ENCODE assay signal across 7 mouse cellular contexts in genomic region chr7:100120791-100121261, GRCm38 (mm10). TPM values are rescaled to one million over a fixed set of nuclear protein-coding genes. Genes with fewer than 3 reads are reported as not detected.
DNase-seq lines count a peak whose midpoint lies in the region; ATAC-seq and TF ChIP-seq lines count a peak whose summit lies in the region.

No protein-coding gene starts in this region.

- peak overlapping the region; percentile 86 for H3K9ac ChIP-seq in forebrain, embryonic 15.5 days (replicated peaks)
- H3K9ac ChIP-seq in stomach, postnatal 0 days (ENCODE audit: low read length) = peak overlapping the region; percentile 82

- TF ChIP-seq POLR2A in bone marrow macrophage, adult 2 months (IDR thresholded peaks at IDR 0.05; ENCODE audit: borderline replicate concordance, low read depth, low read length) = no peak

- peaks cover 27% of the 10 kb centered on the region for H3K36me3 ChIP-seq in forebrain, embryonic 15.5 days
- peaks cover 41% of the 10 kb centered on the region for H3K36me3 ChIP-seq in midbrain, embryonic 10.5 days
- H3K36me3 ChIP-seq in stomach, postnatal 0 days (ENCODE audit: control insufficient read depth, insufficient read depth, low read length) = peaks cover 10% of the 10 kb centered on the region

- H3K4me3 ChIP-seq in bone marrow macrophage, adult 2 months (ENCODE audit: insufficient read depth, low read length) = peak overlapping the region; percentile 65
- H3K4me3 ChIP-seq in forebrain, embryonic 15.5 days = peak overlapping the region; percentile 89
- H3K4me3 ChIP-seq in midbrain, embryonic 10.5 days = peak overlapping the region; percentile 94
- H3K4me3 ChIP-seq in stomach, postnatal 0 days (ENCODE audit: low read depth, low read length) = peak overlapping the region; percentile 93

- WGBS in forebrain, embryonic 15.5 days = 0% methylated on average over 25 of the region's 25 CpGs
- WGBS in midbrain, embryonic 10.5 days = 0% methylated on average over 25 of the region's 25 CpGs
- WGBS in stomach, postnatal 0 days = under 1% methylated on average over 25 of the region's 25 CpGs

- DNase-seq in right cerebral cortex, adult 18-20 months = peak; percentile 40
- DNase-seq in right cerebral cortex, postnatal 25 days = no peak
- peak; percentile 78 for DNase-seq in kidney, postnatal 10 days
- DNase-seq in midbrain, embryonic 10.5 days (ENCODE audit: low spot score) = no peak
- DNase-seq in stomach, postnatal 0 days (ENCODE audit: low spot score) = peak; percentile 72

- H3K27ac ChIP-seq in bone marrow macrophage, adult 2 months (ENCODE audit: insufficient read depth, low read depth, low read length) = peak overlapping the region; percentile 91
- H3K27ac ChIP-seq in forebrain, embryonic 15.5 days (replicated peaks) = peak overlapping the region; percentile 77
- H3K27ac ChIP-seq in midbrain, embryonic 10.5 days (replicated peaks) = peak overlapping the region; percentile 97
- H3K27ac ChIP-seq in stomach, postnatal 0 days (replicated peaks) = peak overlapping the region; percentile 92

- no peak for TF ChIP-seq CTCF in bone marrow macrophage, adult 2 months (IDR thresholded peaks at IDR 0.05; ENCODE audit: low read depth, low read length)
- TF ChIP-seq CTCF in stomach, postnatal 0 days (IDR thresholded peaks at IDR 0.05; ENCODE audit: low read depth) = no peak

- H3K4me2 ChIP-seq in forebrain, embryonic 15.5 days (replicated peaks) = peak overlapping the region; percentile 70
- peak overlapping the region; percentile 90 for H3K4me2 ChIP-seq in stomach, postnatal 0 days (replicated peaks; ENCODE audit: low read depth)

- peaks cover 3% of the 10 kb centered on the region for H3K4me1 ChIP-seq in bone marrow macrophage, adult 2 months (ENCODE audit: control insufficient read depth, insufficient read depth, low read length)
- peaks cover 17% of the 10 kb centered on the region for H3K4me1 ChIP-seq in forebrain, embryonic 15.5 days
- H3K4me1 ChIP-seq in midbrain, embryonic 10.5 days = peaks cover 33% of the 10 kb centered on the region
- 0 out of 2 replicates have a peak, but pooled peaks cover 3% of the 10 kb centered on the region for H3K4me1 ChIP-seq in stomach, postnatal 0 days (replicated peaks; ENCODE audit: control insufficient read depth, insufficient read depth)

- H3K27me3 ChIP-seq in forebrain, embryonic 15.5 days = no peaks in the 10 kb centered on the region
- H3K27me3 ChIP-seq in midbrain, embryonic 10.5 days (ENCODE audit: low read depth, poor library complexity, severe bottlenecking) = no peaks in the 10 kb centered on the region
- H3K27me3 ChIP-seq in stomach, postnatal 0 days (ENCODE audit: control insufficient read depth, insufficient read depth, low read length) = no peaks in the 10 kb centered on the region

- TF ChIP-seq EP300 in stomach, postnatal 0 days (optimal IDR thresholded peaks at IDR 0.05) = no peak

- peak; percentile 57 for ATAC-seq in forebrain, embryonic 15.5 days (replicated peaks)
- ATAC-seq in stomach, postnatal 0 days (ENCODE audit: low FRiP score, low TSS enrichment) = peak; percentile 20

- no peaks in the 10 kb centered on the region for H3K9me3 ChIP-seq in forebrain, embryonic 15.5 days
- no peaks in the 10 kb centered on the region for H3K9me3 ChIP-seq in midbrain, embryonic 10.5 days (replicated peaks)
- no peaks in the 10 kb centered on the region for H3K9me3 ChIP-seq in stomach, postnatal 0 days (ENCODE audit: control insufficient read depth, low read length)

RNA-seq across cellular contexts. Expression of gene Pold3, which starts 0.5 kb away (rescaled TPM):
- 55.3 and 61.5 TPM in 2 replicates for polyA plus RNA-seq in bone marrow macrophage, adult 2 months (2012; ENCODE audit: insufficient read depth, insufficient read length, missing spikeins)
- 54.5 and 54.9 TPM in 2 replicates for polyA plus RNA-seq in forebrain, embryonic 15.5 days (2015; fragmentation: Nextera tagmentation; extraction: Ambion mirVana)
- 114 and 117 TPM in 2 replicates for polyA plus RNA-seq in midbrain, embryonic 10.5 days (2016; fragmentation: Nextera tagmentation; extraction: Ambion mirVana)
- polyA plus RNA-seq in stomach, postnatal 0 days (2015; fragmentation: Nextera tagmentation; extraction: Ambion mirVana) = 18.6 and 20.3 TPM in 2 replicates

RNA-seq across cellular contexts. Expression of gene Lipt2, which starts 38.3 kb away (rescaled TPM):
- 2.4 and 4.2 TPM in 2 replicates for polyA plus RNA-seq in bone marrow macrophage, adult 2 months (2012; ENCODE audit: insufficient read depth, insufficient read length, missing spikeins)
- 17.8 and 21.4 TPM in 2 replicates for polyA plus RNA-seq in forebrain, embryonic 15.5 days (2015; fragmentation: Nextera tagmentation; extraction: Ambion mirVana)
- 20.7 and 23.4 TPM in 2 replicates for polyA plus RNA-seq in midbrain, embryonic 10.5 days (2016; fragmentation: Nextera tagmentation; extraction: Ambion mirVana)
- 8.8 and 10.2 TPM in 2 replicates for polyA plus RNA-seq in stomach, postnatal 0 days (2015; fragmentation: Nextera tagmentation; extraction: Ambion mirVana)

RNA-seq across cellular contexts. Expression of gene Kcne3, which starts 55.5 kb away (rescaled TPM):
- polyA plus RNA-seq in bone marrow macrophage, adult 2 months (2012; ENCODE audit: insufficient read depth, insufficient read length, missing spikeins) = 1.7 and 5.0 TPM in 2 replicates
- polyA plus RNA-seq in forebrain, embryonic 15.5 days (2015; fragmentation: Nextera tagmentation; extraction: Ambion mirVana) = 0.66 and 1.0 TPM in 2 replicates
- 2.9 and 6.7 TPM in 2 replicates for polyA plus RNA-seq in midbrain, embryonic 10.5 days (2016; fragmentation: Nextera tagmentation; extraction: Ambion mirVana)
- 3.8 and 4.7 TPM in 2 replicates for polyA plus RNA-seq in stomach, postnatal 0 days (2015; fragmentation: Nextera tagmentation; extraction: Ambion mirVana)

Comparison
In these comparisons a context has a peak if more than half of its experiments do, and no peak if none do; other contexts are left out.
1. DNase-seq: peak in right cerebral cortex, adult 18-20 months (single experiment), kidney, postnatal 10 days (single experiment) and stomach, postnatal 0 days (single experiment); none in right cerebral cortex, postnatal 25 days (single experiment) and midbrain, embryonic 10.5 days (single experiment).
2. Peak in every context shown above with its lines, with median percentiles within 50 percentile points of each other: H3K27ac ChIP-seq and H3K4me3 ChIP-seq.